Mouse (Mus musculus) hematopoietic multipotent progenitor cell, adult 10-12 weeks (in vitro differentiated cells): ENCODE data around the gene E2f6. TPM values are rescaled to one million over a fixed set of nuclear protein-coding genes. Genes with fewer than 3 reads are reported as not detected.

Source experiments
- polyA plus RNA-seq: library from polyadenylated mRNA; stranded (reverse); fragments of >175 nt; gene quantifications from 2 replicates; pipeline ENCODE4 v1.2.3, GENCODE M21; 2012; ENCODE audit warnings: low replicate concordance

Gene E2f6
- 3.3 and 5.7 TPM in 2 replicates for polyA plus RNA-seq

GRCm38 (mm10) chr12:16810525-16811431, at the start of gene E2f6:
TSS of gene E2f6 (plus strand) at chr12:16810963.

GRCm38 (mm10) chr12:16800259-16800958, 10.4 kb upstream of the E2f6 start, which contains the start of gene Greb1:
TSS of gene Greb1 (minus strand) at chr12:16800886.

Other genes with a start within 250 kb of the E2f6 start
- gene Lpin1, start 200.0 kb upstream of the E2f6 start, polyA plus RNA-seq: 6.2 and 15.7 TPM in 2 replicates
- not detected in 2 replicates for gene Ntsr2, start 157.6 kb upstream of the E2f6 start, polyA plus RNA-seq
- gene Greb1, start 10.1 kb upstream of the E2f6 start, polyA plus RNA-seq: 0.07 and 0.08 TPM in 2 replicates
- 3.3 and 3.8 TPM in 2 replicates for gene Rock2, start 83.9 kb downstream of the E2f6 start, polyA plus RNA-seq
- gene Pqlc3, start 189.4 kb downstream of the E2f6 start, polyA plus RNA-seq: 19.2 and 79.9 TPM in 2 replicates
- gene 2410004P03Rik, start 200.8 kb downstream of the E2f6 start, polyA plus RNA-seq: 0.39 and 0.86 TPM in 2 replicates